Mouse (Mus musculus) embryonic facial prominence, embryonic 15.5 days (tissue): ENCODE measurements around the gene Psmd13. TPM values are rescaled to one million over a fixed set of nuclear protein-coding genes. Genes with fewer than 3 reads are reported as not detected.

Source experiments
- ATAC-seq: fragments of 200-750 bp; cut with Nextera tagmentation; 2 replicates; pipeline ENCODE4 v1.8.0; 2017; ENCODE audit warnings: low read depth, moderate TSS enrichment; ENCODE audit not compliant: insufficient number of reproducible peaks, low FRiP score, low TSS enrichment
- H3K27ac ChIP-seq: fragments of 300-500 bp; sonication (generic); replicated peaks from 2 replicates; pipeline ENCODE4 v1.5.1; 2015; ENCODE audit warnings: mild to moderate bottlenecking, inconsistent platforms
- H3K27me3 ChIP-seq: fragments of 300-500 bp; sonication (generic); 2 replicates; pipeline ENCODE4 v1.6.1; 2015; ENCODE audit warnings: inconsistent platforms
- H3K36me3 ChIP-seq: fragments of 300-500 bp; sonication (generic); 2 replicates; pipeline ENCODE4 v1.6.1; 2015; ENCODE audit warnings: mild to moderate bottlenecking, inconsistent platforms
- H3K4me1 ChIP-seq: fragments of 300-500 bp; sonication (generic); 2 replicates; pipeline ENCODE4 v1.6.1; 2015; ENCODE audit warnings: inconsistent platforms
- H3K4me2 ChIP-seq: fragments of 300-500 bp; sonication (generic); replicated peaks from 2 replicates; pipeline ENCODE4 v1.6.1; 2015; ENCODE audit warnings: mild to moderate bottlenecking, inconsistent platforms
- H3K4me3 ChIP-seq: fragments of 300-500 bp; sonication (generic); replicated peaks from 2 replicates; pipeline ENCODE4 v1.5.1; 2015; ENCODE audit warnings: mild to moderate bottlenecking, inconsistent platforms
- H3K9ac ChIP-seq: fragments of 300-500 bp; sonication (generic); 2 replicates; pipeline ENCODE4 v1.6.1; 2015; ENCODE audit warnings: inconsistent platforms
- H3K9me3 ChIP-seq: fragments of 300-500 bp; sonication (generic); replicated peaks from 2 replicates; pipeline ENCODE4 v1.6.1; 2016; ENCODE audit warnings: inconsistent platforms
- WGBS: fragments of 180-500 bp; shearing (Covaris S2); methylation state at CpG from one replicate; pipeline ENCODE4 v1.1.7; 2015; 5-methylcytosine and 5-hydroxymethylcytosine counted together
- polyA plus RNA-seq: library from polyadenylated mRNA; unstranded; fragments of >200 nt; fragmentation: Nextera tagmentation; extraction: Ambion mirVana; gene quantifications from 2 replicates; pipeline ENCODE4 v1.2.1, GENCODE M21; 2015

Gene Psmd13
- polyA plus RNA-seq, 1 experiment from 2014 or later, result 209 TPM

GRCm38 (mm10) chr7:140908634-140909107, 26.9 kb downstream of the Psmd13 start:
- Histone ChIP-seq H3K4me2 (peak overlapping the region; percentile 91), H3K27me3 (no peaks in the 10 kb centered on the region), H3K36me3 (no peaks in the 10 kb centered on the region), H3K4me1 (peaks cover 4% of the 10 kb centered on the region; the same call in 1 of the 2 replicates), H3K9me3 (no peaks in the 10 kb centered on the region), H3K27ac (no peak overlapping the region), H3K9ac (no peak overlapping the region), H3K4me3 (peak overlapping the region; percentile 48)
- peak; percentile 45; the same call in 1 of the 2 replicates for ATAC-seq
- WGBS, result 1% methylated on average over 19 of the region's 19 CpGs

- Histone ChIP-seq H3K27ac (no peak overlapping the region), H3K4me1 (peaks cover 4% of the 10 kb centered on the region; the same call in 1 of the 2 replicates), H3K27me3 (no peaks in the 10 kb centered on the region), H3K4me2 (no peak overlapping the region), H3K36me3 (no peaks in the 10 kb centered on the region), H3K9ac (no peak overlapping the region), H3K4me3 (no peak overlapping the region), H3K9me3 (no peaks in the 10 kb centered on the region)
- no peak for ATAC-seq
- WGBS, result 68% methylated on average over 3 of the region's 3 CpGs
Measured at GRCm38 (mm10) chr7:140912293-140912692, 30.5 kb downstream of the Psmd13 start.

GRCm38 (mm10) chr7:140912846-140913482, 31.2 kb downstream of the Psmd13 start:
- H3K27me3 ChIP-seq, result 0 out of 2 replicates have a peak, but pooled peaks cover under 1% of the 10 kb centered on the region
- no peak overlapping the region for H3K27ac ChIP-seq
- peaks cover 4% of the 10 kb centered on the region; the same call in 1 of the 2 replicates for H3K4me1 ChIP-seq
- H3K9ac ChIP-seq, result no peak overlapping the region
- no peak for ATAC-seq
- H3K9me3 ChIP-seq, result no peaks in the 10 kb centered on the region
- H3K4me2 ChIP-seq, result no peak overlapping the region
- no peak overlapping the region for H3K4me3 ChIP-seq
- no peaks in the 10 kb centered on the region for H3K36me3 ChIP-seq
- WGBS, result 52% methylated on average over 5 of the region's 5 CpGs

GRCm38 (mm10) chr7:140914031-140914690, 32.4 kb downstream of the Psmd13 start:
- H3K9ac ChIP-seq, result no peak overlapping the region
- 81% methylated on average over 8 of the region's 8 CpGs for WGBS
- H3K27ac ChIP-seq, result no peak overlapping the region
- H3K9me3 ChIP-seq, result no peaks in the 10 kb centered on the region
- H3K4me3 ChIP-seq, result no peak overlapping the region
- H3K27me3 ChIP-seq, result peaks cover 9% of the 10 kb centered on the region
- H3K4me1 ChIP-seq, result no peaks in the 10 kb centered on the region
- no peaks in the 10 kb centered on the region for H3K36me3 ChIP-seq
- no peak for ATAC-seq
- H3K4me2 ChIP-seq, result no peak overlapping the region

GRCm38 (mm10) chr7:140919911-140920310, 38.1 kb downstream of the Psmd13 start:
- Histone ChIP-seq H3K9ac (no peak overlapping the region), H3K4me3 (no peak overlapping the region), H3K4me1 (peaks cover 14% of the 10 kb centered on the region), H3K36me3 (no peaks in the 10 kb centered on the region), H3K27ac (no peak overlapping the region), H3K9me3 (no peaks in the 10 kb centered on the region), H3K4me2 (no peak overlapping the region), H3K27me3 (peaks cover 67% of the 10 kb centered on the region)
- WGBS, result 67% methylated on average over 4 of the region's 4 CpGs
- no peak for ATAC-seq

DNA sequence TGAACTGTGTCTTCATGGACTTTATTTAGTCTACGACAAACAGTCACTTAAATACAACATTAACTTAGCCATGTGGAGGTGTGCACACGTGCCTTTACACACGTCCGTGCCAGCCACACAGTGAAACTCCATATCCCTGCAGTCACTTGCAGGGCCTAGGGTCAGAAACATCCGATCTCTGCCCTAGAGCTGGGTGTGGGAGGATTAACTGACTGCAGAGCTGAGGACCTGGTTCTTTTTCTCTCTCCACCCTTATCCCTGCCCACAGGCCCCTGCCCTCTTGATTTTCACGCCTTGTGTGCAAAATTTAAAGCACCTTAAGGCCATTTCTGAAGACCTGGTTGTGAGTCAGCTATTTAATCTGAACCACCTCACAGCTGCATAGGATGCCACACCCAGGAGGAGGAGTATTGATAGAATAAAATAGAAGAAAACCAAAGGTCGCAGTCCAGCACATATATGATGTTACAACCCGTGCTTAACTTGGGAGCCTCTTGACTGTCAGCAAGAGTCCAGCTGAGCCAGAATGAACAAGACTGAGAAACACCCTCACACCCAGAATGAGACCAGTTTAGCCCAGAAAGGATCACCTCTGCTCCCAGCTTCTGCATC, 38.8 kb downstream of the Psmd13 start, which contains the start of gene Nlrp6:
Nlrp6 (plus strand) TSS at position 485 of the 612 bp plus-strand sequence.
- H3K9ac ChIP-seq, result no peak within 1 kb of the TSS
- H3K27me3 ChIP-seq, result peaks cover 73% of the 10 kb centered on the region
- no peak within 1 kb of the TSS for H3K4me3 ChIP-seq
- peaks cover 14% of the 10 kb centered on the region for H3K4me1 ChIP-seq
- no peak within 1 kb of the TSS for H3K27ac ChIP-seq
- no peak within 1 kb of the TSS for H3K4me2 ChIP-seq
- no peak for ATAC-seq
- no peaks in the 10 kb centered on the region for H3K9me3 ChIP-seq
- 64% methylated on average over 8 of the region's 8 CpGs for WGBS
- H3K36me3 ChIP-seq, result no peaks in the 10 kb centered on the region

- H3K4me1 ChIP-seq, result peaks cover 14% of the 10 kb centered on the region
- 27% methylated on average over 22 of the region's 22 CpGs for WGBS
- no peak overlapping the region for H3K9ac ChIP-seq
- no peaks in the 10 kb centered on the region for H3K36me3 ChIP-seq
- no peak overlapping the region for H3K4me3 ChIP-seq
- ATAC-seq, result no peak
- no peaks in the 10 kb centered on the region for H3K9me3 ChIP-seq
- peaks cover 78% of the 10 kb centered on the region for H3K27me3 ChIP-seq
- 0 out of 2 replicates have a peak overlapping the region, but pooled peaks have one; percentile 71 for H3K4me2 ChIP-seq
- no peak overlapping the region for H3K27ac ChIP-seq
Measured at GRCm38 (mm10) chr7:140921225-140921975, 39.6 kb downstream of the Psmd13 start.

GRCm38 (mm10) chr7:140922398-140923069, 40.8 kb downstream of the Psmd13 start:
- peak overlapping the region; percentile 39 for H3K4me3 ChIP-seq
- under 1% methylated on average over 49 of the region's 49 CpGs for WGBS
- H3K9me3 ChIP-seq, result no peaks in the 10 kb centered on the region
- H3K36me3 ChIP-seq, result no peaks in the 10 kb centered on the region
- peaks cover 14% of the 10 kb centered on the region for H3K4me1 ChIP-seq
- ATAC-seq, result no peak
- H3K27me3 ChIP-seq, result peaks cover 78% of the 10 kb centered on the region
- peak overlapping the region; percentile 71 for H3K4me2 ChIP-seq
- H3K9ac ChIP-seq, result no peak overlapping the region
- no peak overlapping the region for H3K27ac ChIP-seq

DNA sequence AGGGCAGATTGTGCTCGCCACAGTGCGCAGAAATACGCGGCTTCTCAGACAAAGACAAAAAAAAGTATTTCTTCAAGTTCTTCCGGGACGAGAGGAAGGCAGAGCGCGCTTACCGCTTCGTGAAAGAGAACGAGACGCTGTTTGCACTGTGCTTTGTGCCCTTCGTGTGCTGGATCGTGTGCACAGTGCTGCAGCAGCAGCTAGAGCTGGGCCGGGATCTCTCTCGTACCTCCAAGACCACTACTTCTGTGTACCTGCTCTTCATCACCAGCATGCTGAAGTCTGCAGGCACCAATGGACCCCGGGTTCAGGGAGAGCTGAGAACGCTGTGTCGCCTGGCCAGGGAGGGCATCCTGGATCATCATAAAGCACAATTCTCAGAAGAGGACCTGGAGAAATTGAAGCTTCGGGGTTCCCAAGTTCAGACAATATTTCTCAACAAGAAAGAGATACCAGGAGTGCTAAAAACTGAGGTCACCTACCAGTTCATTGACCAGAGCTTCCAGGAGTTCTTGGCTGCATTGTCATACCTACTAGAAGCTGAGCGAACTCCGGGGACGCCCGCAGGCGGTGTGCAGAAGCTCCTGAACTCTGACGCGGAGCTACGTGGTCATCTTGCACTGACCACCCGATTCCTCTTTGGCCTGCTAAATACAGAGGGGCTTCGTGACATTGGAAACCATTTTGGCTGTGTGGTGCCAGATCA, 41.5 kb downstream of the Psmd13 start:
- WGBS, result 22% methylated on average over 30 of the region's 30 CpGs

DNA sequence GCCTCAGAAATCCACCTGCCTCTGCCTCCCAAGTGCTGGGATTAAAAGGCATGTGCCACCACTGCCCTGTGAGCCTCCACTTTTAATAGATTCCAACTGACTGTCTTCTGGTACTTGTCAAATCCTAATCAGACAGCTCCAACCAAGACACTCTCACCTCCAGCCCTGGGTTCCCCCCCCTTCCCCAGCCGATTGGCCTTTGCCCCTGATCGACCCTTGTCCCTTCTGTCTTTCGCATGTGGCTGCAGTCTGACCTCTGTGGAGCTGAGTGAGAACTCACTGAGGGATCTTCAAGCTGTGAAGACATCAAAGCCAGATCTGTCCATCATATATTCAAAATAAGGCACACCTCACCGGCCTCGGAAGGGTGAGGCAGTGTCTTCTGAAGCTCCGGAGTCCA, 45.4 kb downstream of the Psmd13 start:
- WGBS, result 84% methylated on average over 6 of the region's 6 CpGs
- no peak for ATAC-seq

More for the DNA sequence above, 41.5 kb downstream of the Psmd13 start:
- H3K9me3 ChIP-seq, result no peaks in the 10 kb centered on the region
- peaks cover 75% of the 10 kb centered on the region for H3K27me3 ChIP-seq
- no peak overlapping the region for H3K9ac ChIP-seq
- H3K4me3 ChIP-seq, result peak overlapping the region; percentile 39
- H3K36me3 ChIP-seq, result no peaks in the 10 kb centered on the region
- no peak for ATAC-seq
- H3K27ac ChIP-seq, result no peak overlapping the region
- peak overlapping the region; percentile 71 for H3K4me2 ChIP-seq
- H3K4me1 ChIP-seq, result peaks cover 14% of the 10 kb centered on the region

More for the DNA sequence above, 45.4 kb downstream of the Psmd13 start:
- Histone ChIP-seq H3K4me2 (no peak overlapping the region), H3K27ac (no peak overlapping the region), H3K9ac (no peak overlapping the region), H3K4me3 (no peak overlapping the region), H3K4me1 (peaks cover 10% of the 10 kb centered on the region), H3K9me3 (no peaks in the 10 kb centered on the region), H3K36me3 (no peaks in the 10 kb centered on the region), H3K27me3 (peaks cover 39% of the 10 kb centered on the region)
